Mouse (Mus musculus): Measurements from ENCODE around the gene Hspbap1.

Gene Hspbap1

DNA sequence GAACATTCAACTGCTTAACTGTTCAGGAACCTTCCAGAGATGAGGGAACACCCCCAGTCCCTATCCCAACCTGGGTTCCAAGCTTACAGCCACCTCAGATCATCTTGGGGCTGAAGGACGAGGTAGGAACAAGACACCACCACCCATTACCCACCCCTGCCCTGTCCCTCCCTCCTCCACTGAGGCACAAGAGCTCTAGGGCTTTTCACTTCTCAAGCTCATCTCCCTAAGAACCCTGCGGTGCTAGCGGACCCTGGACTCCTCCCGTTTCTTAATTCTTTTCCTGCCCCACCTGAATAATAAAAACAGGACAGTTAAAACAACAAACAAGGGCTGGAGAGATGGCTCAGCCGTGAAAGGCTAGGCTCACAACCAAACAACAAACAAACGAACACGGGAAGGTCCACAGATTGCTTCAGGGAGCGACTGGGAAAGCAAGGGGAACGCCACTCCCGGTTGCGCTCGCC lies 100.4 kb downstream of the Hspbap1 start:
- in situ Hi-C loops (cut with MboI, MseI): loop anchor here (10.0 kb wide), 1 partner anchor 64 kb away; the partner anchor contains the start of genes Dtx3l and Parp9

DNA sequence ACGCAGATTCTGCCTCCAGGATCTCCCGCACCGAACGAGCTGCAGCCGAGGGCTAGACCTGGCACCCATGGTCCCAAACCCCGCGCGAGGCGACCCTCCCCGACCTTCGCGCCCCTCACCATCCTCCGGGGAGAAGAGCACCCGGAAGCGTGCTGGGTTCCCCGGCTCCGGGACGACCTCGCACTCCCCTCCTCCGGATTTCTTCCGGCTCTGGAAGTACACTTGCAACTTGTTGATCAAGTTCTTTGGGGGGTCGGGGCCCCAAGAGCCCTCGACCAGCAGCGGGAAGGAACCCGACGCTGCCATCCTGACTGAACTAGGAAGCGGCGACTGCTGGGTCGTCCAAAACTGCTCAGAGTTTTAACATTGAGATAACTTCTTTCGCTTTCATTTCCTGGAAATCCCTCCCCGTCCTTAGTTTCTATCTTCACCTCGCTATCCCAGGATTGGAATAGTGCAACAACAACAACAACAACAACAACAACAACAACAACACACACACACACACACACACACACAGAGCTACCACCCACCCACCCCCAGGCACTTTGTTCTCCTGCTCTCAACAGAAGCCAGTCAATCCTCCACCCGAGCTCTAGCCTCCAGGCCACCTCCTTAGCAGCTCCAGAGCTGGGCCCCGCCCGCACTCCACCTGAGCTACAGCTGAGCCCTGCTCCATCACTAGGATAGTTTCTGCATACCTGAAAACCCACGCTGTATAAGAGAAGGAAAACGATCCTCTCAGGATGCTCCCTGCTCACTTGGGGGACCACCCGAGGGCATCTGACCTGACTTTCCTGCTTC lies 101.1 kb downstream of the Hspbap1 start, which contains the start of gene Parp14:
Parp14 (minus strand) TSS at position 497 of the 804 bp plus-strand sequence.
- in situ Hi-C loops (cut with MboI, MseI): loop anchor here (10.0 kb wide), 1 partner anchor 64 kb away; the partner anchor contains the start of genes Dtx3l and Parp9

DNA sequence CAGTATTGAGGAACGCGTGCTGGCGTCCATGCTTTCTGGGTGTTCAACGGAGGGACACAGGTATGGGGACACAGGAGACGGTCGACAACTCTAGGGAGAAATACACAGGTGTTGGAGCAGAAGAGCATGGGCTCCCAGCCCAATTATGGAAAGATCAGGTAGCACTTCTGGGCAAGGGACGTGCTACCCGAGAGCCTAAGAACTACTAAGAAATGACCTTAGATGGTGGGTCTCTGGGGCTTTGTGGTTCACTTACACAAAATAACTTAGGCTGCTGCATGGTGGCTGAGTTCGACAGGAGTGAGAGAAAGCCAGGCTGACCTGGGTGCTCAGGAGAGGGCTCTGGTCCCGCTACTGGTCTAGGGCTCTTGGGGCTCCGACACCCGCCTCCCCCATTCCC lies 101.7 kb downstream of the Hspbap1 start:
- in situ Hi-C loops (cut with MboI, MseI): loop anchor here (10.0 kb wide), 1 partner anchor 63 kb away; the partner anchor contains the start of genes Dtx3l and Parp9

DNA sequence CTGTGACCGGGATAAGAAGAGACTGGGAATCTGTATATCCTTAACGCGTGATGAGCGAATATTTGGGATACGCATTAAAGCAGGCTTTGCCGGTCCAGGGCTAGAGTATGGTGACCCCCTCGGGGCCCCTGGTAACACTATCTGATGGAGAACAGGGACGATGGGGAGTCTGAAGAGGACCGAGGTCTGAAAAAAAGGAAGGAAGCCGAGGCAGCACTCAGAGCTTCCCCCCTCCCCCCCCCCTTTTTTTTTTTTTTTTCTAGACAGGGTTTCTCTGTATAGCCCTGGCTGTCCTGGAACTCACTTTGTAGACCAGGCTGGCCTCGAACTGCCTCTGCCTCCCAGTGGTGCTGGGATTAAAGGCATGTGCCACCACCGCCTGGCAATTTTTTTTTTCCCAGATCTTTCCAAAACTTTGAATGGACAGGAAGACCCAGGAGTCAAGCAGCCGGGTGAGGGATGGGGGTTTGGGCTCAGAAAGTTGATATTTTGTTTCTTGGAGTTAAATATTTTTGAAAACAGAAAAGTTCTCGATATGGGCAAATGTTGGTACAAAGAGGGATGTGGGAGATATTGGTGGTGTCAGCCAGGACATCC lies 102.3 kb downstream of the Hspbap1 start:
- in situ Hi-C loops (cut with MboI, MseI): loop anchor here (10.0 kb wide), 1 partner anchor 62 kb away; the partner anchor contains the start of genes Dtx3l and Parp9

DNA sequence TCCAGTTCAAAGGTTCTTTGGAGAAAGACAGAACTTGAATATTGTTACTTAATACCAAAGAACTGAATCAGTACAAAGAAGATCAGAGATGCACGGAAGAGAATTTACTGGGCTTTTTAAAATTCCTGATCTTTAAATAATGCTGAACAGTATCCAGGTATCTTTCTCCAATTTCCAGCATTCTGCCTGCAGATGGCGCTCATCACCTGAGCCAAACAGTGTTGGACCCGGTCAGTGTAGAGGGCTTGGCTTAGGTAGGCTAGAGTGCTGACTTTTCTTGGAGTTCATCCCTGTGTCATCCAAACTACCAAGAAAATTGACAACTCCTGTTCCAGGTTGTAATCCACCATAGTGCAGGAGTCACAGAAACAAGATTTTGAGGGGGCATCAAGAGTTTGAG lies 104.2 kb downstream of the Hspbap1 start:
- in situ Hi-C loops (cut with MboI, MseI): loop anchor here (10.0 kb wide), 1 partner anchor 60 kb away; the partner anchor contains the start of genes Dtx3l and Parp9

All from T-helper 2 cell (primary cell).